Mouse (Mus musculus) bone marrow macrophage, adult 2 months (primary cell): ENCODE measurements around the gene Ccdc13. TPM values are rescaled to one million over a fixed set of nuclear protein-coding genes. Genes with fewer than 3 reads are reported as not detected.

ENCODE experiments used
- H3K27ac ChIP-seq: 2 replicates; pipeline ENCODE4 v1.5.1; 2012; ENCODE audit warnings: low read depth, low read length; ENCODE audit not compliant: insufficient read depth
- H3K4me1 ChIP-seq: 2 replicates; pipeline ENCODE4 v1.6.1; 2012; ENCODE audit warnings: low read length; ENCODE audit not compliant: control insufficient read depth, insufficient read depth
- H3K4me3 ChIP-seq: 2 replicates; pipeline ENCODE4 v1.5.1; 2012; ENCODE audit warnings: mild to moderate bottlenecking, low read length, moderate library complexity; ENCODE audit not compliant: insufficient read depth
- CTCF ChIP-seq: IDR thresholded peaks from 2 replicates; pipeline ENCODE4 v1.5.1; 2012; ENCODE audit warnings: low read depth, mild to moderate bottlenecking, low read length, moderate library complexity
- POLR2A ChIP-seq: IDR thresholded peaks from 2 replicates; pipeline ENCODE4 v1.6.1; 2012; ENCODE audit warnings: mild to moderate bottlenecking, low read depth, low read length, borderline replicate concordance
- polyA plus RNA-seq: library from polyadenylated mRNA; stranded (reverse); fragments of >200 nt; gene quantifications from 2 replicates; pipeline ENCODE4 v1.2.4, GENCODE M21; 2012; ENCODE audit not compliant: missing spikeins, insufficient read depth, insufficient read length

Gene Ccdc13
- polyA plus RNA-seq, 1 experiment: not detected

- TF ChIP-seq CTCF: no peak
- no peak overlapping the region for H3K27ac ChIP-seq
- H3K4me1 ChIP-seq: no peaks in the 10 kb centered on the region
- no peak overlapping the region for H3K4me3 ChIP-seq
These were observed 30.8 kb downstream of the Ccdc13 start for GRCm38 (mm10) chr9:121808511-121808910.

- no peak overlapping the region for H3K27ac ChIP-seq
- H3K4me3 ChIP-seq: no peak overlapping the region
- no peaks in the 10 kb centered on the region for H3K4me1 ChIP-seq
- no peak for TF ChIP-seq CTCF
- no peak for TF ChIP-seq POLR2A
These were observed 31.3 kb downstream of the Ccdc13 start for GRCm38 (mm10) chr9:121807947-121808346.

GRCm38 (mm10) chr9:121807546-121807945 lies 31.7 kb downstream of the Ccdc13 start:
- H3K4me1 ChIP-seq: no peaks in the 10 kb centered on the region
- H3K27ac ChIP-seq: no peak overlapping the region
- no peak for TF ChIP-seq POLR2A
- no peak for TF ChIP-seq CTCF
- no peak overlapping the region for H3K4me3 ChIP-seq

- TF ChIP-seq CTCF (no peak), POLR2A (no peak)
- Histone ChIP-seq H3K27ac (no peak overlapping the region), H3K4me1 (no peaks in the 10 kb centered on the region), H3K4me3 (no peak overlapping the region)
These were observed 36.5 kb downstream of the Ccdc13 start for GRCm38 (mm10) chr9:121802747-121803146.

GRCm38 (mm10) chr9:121798887-121799520 lies 40.3 kb downstream of the Ccdc13 start:
- Histone ChIP-seq H3K4me1 (no peaks in the 10 kb centered on the region), H3K27ac (no peak overlapping the region), H3K4me3 (no peak overlapping the region)
- TF ChIP-seq CTCF (no peak), POLR2A (no peak)

GRCm38 (mm10) chr9:121797722-121798121 lies 41.5 kb downstream of the Ccdc13 start:
- TF ChIP-seq POLR2A: no peak
- no peak for TF ChIP-seq CTCF
- H3K4me3 ChIP-seq: no peak overlapping the region
- no peak overlapping the region for H3K27ac ChIP-seq
- no peaks in the 10 kb centered on the region for H3K4me1 ChIP-seq

GRCm38 (mm10) chr9:121794972-121795539 lies 44.2 kb downstream of the Ccdc13 start:
- H3K4me3 ChIP-seq: no peak overlapping the region
- no peak for TF ChIP-seq CTCF
- no peak for TF ChIP-seq POLR2A
- no peak overlapping the region for H3K27ac ChIP-seq
- no peaks in the 10 kb centered on the region for H3K4me1 ChIP-seq

GRCm38 (mm10) chr9:121791757-121792521 lies 47.3 kb downstream of the Ccdc13 start, which contains the start of gene Hhatl:
Gene Hhatl (minus strand): TSS chr9:121792507.
- no peak within 1 kb of the TSS for H3K4me3 ChIP-seq
- no peaks in the 10 kb centered on the region for H3K4me1 ChIP-seq
- TF ChIP-seq POLR2A (no peak), CTCF (no peak)
- H3K27ac ChIP-seq: no peak within 1 kb of the TSS

- Histone ChIP-seq H3K4me1 (no peaks in the 10 kb centered on the region), H3K4me3 (no peak overlapping the region), H3K27ac (no peak overlapping the region)
- no peak for TF ChIP-seq CTCF
- no peak for TF ChIP-seq POLR2A
These were observed 48.1 kb downstream of the Ccdc13 start for GRCm38 (mm10) chr9:121791206-121791605.

- no peak overlapping the region for H3K4me3 ChIP-seq
- no peak for TF ChIP-seq POLR2A
- no peak for TF ChIP-seq CTCF
- no peaks in the 10 kb centered on the region for H3K4me1 ChIP-seq
- H3K27ac ChIP-seq: no peak overlapping the region
These were observed 52.9 kb downstream of the Ccdc13 start for GRCm38 (mm10) chr9:121786359-121786758.
